Mouse (Mus musculus) kidney, postnatal 0 days (tissue): ENCODE results near the gene Efhd2. TPM values are rescaled to one million over a fixed set of nuclear protein-coding genes. Genes with fewer than 3 reads are reported as not detected.
A peak's percentile ranks its signal among the peaks of the same experiment; 100 is the strongest.

ENCODE experiments used
- ATAC-seq: fragments of 200-750 bp; cut with Nextera tagmentation; replicated peaks from 2 replicates; pipeline ENCODE4 v1.8.0; 2017; ENCODE audit warnings: low read depth, moderate number of reproducible peaks, moderate TSS enrichment, moderate library complexity; ENCODE audit not compliant: low FRiP score
- DNase-seq: peaks from one replicate; pipeline ENCODE4 v3.0.0-alpha.2; 2016; ENCODE audit warnings: low spot score
- H3K27ac ChIP-seq: fragments of 300-500 bp; sonication (generic); 2 replicates; pipeline ENCODE4 v1.5.1; 2014; ENCODE audit warnings: mild to moderate bottlenecking
- H3K27me3 ChIP-seq: fragments of 300-500 bp; sonication (generic); 2 replicates; pipeline ENCODE4 v1.6.1; 2014; ENCODE audit warnings: low read length, mixed read lengths; ENCODE audit not compliant: insufficient read depth
- H3K36me3 ChIP-seq: fragments of 300-500 bp; sonication (generic); 2 replicates; pipeline ENCODE4 v1.6.1; 2014; ENCODE audit warnings: low read length, mixed read lengths; ENCODE audit not compliant: insufficient read depth
- H3K4me1 ChIP-seq: fragments of 300-500 bp; sonication (generic); replicated peaks from 2 replicates; pipeline ENCODE4 v1.6.1; 2014; ENCODE audit warnings: antibody characterized with exemption, low read length, mixed read lengths; ENCODE audit not compliant: insufficient read depth
- H3K4me2 ChIP-seq: fragments of 300-500 bp; sonication (generic); 2 replicates; pipeline ENCODE4 v1.6.1; 2014; ENCODE audit warnings: mild to moderate bottlenecking, low read length, moderate library complexity, mixed read lengths
- H3K4me3 ChIP-seq: fragments of 300-500 bp; sonication (generic); replicated peaks from 2 replicates; pipeline ENCODE4 v1.5.1; 2014; ENCODE audit warnings: low read depth, low read length
- H3K9ac ChIP-seq: fragments of 300-500 bp; sonication (generic); 2 replicates; pipeline ENCODE4 v1.6.1; 2014; ENCODE audit warnings: low read depth, low read length
- H3K9me3 ChIP-seq: fragments of 300-500 bp; sonication (generic); replicated peaks from 2 replicates; pipeline ENCODE4 v1.6.1; 2016; ENCODE audit warnings: low read length, inconsistent platforms, mixed read lengths
- CTCF ChIP-seq: IDR thresholded peaks from 2 replicates; pipeline ENCODE4 v1.5.1; 2016; ENCODE audit warnings: antibody characterized with exemption, low read depth, mild to moderate bottlenecking, moderate library complexity
- WGBS: fragments of 180-500 bp; shearing (Covaris S2); extraction: QIAGEN DNeasy Blood & Tissue Kit; methylation state at CpG from one replicate; pipeline ENCODE4 v1.1.7; 2014; 5-methylcytosine and 5-hydroxymethylcytosine counted together
- polyA plus RNA-seq: library from polyadenylated mRNA; unstranded; fragments of >200 nt; fragmentation: Nextera tagmentation; extraction: Ambion mirVana; gene quantifications from 2 replicates; pipeline ENCODE4 v1.2.1, GENCODE M21; 2015

Efhd2 gene
- polyA plus RNA-seq, 1 experiment from 2014 or later, result 51.3 TPM

DNA sequence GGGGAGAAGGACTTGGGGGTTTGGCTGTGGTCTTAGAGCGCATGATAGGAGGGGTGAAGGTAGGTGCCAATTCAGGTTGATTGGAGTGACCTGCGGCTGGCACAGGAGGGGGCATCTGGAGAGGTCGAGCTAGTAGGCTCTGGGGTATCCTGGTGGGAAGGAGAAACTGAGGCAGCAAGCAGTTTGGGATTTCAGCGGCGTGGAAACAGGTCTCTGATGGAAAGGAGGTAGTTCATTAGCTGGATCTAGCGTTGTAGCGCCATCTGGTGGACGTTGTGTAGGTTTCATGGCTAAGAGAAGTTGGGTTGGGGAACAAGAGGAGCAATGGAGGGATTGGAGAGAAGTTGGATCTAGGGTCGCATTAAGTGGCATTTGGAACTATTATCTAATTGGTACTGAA lies 21.3 kb downstream of the Efhd2 start:
- peak; percentile 71 for TF ChIP-seq CTCF
- DNase-seq, result peak; percentile 66
- H3K27me3 ChIP-seq, result no peaks in the 10 kb centered on the region
- ATAC-seq, result no peak
- H3K9ac ChIP-seq, result no peak overlapping the region
- H3K27ac ChIP-seq, result no peak overlapping the region
- no peak overlapping the region for H3K4me3 ChIP-seq
- no peak overlapping the region for H3K4me2 ChIP-seq
- 0 out of 2 replicates have a peak, but pooled peaks cover 2% of the 10 kb centered on the region for H3K36me3 ChIP-seq
- no peaks in the 10 kb centered on the region for H3K9me3 ChIP-seq
- 79% methylated on average over 9 of the region's 9 CpGs for WGBS
- H3K4me1 ChIP-seq, result no peaks in the 10 kb centered on the region

DNA sequence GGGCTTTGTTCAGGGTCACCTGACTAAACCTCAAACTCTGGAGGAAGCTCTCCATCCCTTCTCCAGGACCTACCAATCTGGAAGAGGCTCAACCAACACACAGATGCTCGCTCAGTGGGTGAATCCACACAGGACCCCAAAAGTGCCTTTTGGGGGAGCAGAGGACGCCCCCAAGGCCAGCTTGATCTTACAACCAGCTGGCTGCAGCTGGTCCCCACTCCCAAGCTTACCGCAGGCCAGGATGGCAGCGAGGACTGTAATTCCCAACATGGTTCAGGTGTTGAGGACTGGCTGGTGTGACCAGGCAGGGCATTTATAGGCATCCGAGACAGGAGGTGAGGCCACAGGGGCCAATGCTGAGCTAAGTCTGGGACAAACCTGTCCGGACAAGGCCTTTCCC lies 28.7 kb downstream of the Efhd2 start, which contains the start of gene Ctrc:
Ctrc (minus strand) TSS at position 361 of the 400 bp plus-strand sequence.
- no peaks in the 10 kb centered on the region for H3K27me3 ChIP-seq
- no peak for TF ChIP-seq CTCF
- no peak within 1 kb of the TSS for H3K27ac ChIP-seq
- no peaks in the 10 kb centered on the region for H3K4me1 ChIP-seq
- no peak within 1 kb of the TSS for H3K4me2 ChIP-seq
- ATAC-seq, result no peak
- H3K36me3 ChIP-seq, result no peaks in the 10 kb centered on the region
- H3K9me3 ChIP-seq, result no peaks in the 10 kb centered on the region
- H3K9ac ChIP-seq, result no peak within 1 kb of the TSS
- H3K4me3 ChIP-seq, result no peak within 1 kb of the TSS
- WGBS, result 84% methylated on average over 6 of the region's 6 CpGs
- no peak for DNase-seq

DNA sequence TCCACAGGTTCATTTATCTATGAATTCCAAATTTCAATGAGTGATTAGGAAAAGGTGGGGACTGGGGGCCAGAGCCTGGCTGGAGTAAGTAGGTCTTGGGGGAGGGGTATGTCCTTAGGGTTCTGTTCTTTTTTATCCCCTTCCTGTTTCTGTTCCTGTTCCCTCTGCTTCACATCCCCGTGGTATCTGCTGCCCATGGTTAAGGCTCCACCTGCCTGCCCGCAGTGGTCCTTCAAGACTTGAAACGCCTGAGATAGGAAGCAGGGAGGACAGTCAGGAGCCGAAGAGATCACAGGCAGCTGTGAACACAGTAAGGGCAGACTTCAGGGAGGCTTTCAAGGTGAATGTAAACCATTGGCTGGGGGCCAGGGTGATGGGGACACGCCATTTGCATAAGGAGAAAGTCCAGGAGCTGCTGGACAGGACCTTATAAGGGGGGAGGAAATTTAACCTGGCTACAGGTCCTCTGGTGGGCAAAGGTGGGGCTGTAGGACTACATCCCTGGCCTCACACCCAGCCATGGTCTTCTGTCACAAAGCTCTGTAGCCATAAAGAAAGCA lies 40.1 kb downstream of the Efhd2 start:
- Histone ChIP-seq H3K27me3 (no peaks in the 10 kb centered on the region), H3K4me3 (no peak overlapping the region), H3K4me2 (no peak overlapping the region), H3K4me1 (no peaks in the 10 kb centered on the region), H3K27ac (no peak overlapping the region), H3K36me3 (no peaks in the 10 kb centered on the region), H3K9ac (no peak overlapping the region), H3K9me3 (no peaks in the 10 kb centered on the region)
- no peak for TF ChIP-seq CTCF
- WGBS, result 66% methylated on average over 5 of the region's 5 CpGs
- ATAC-seq (no peak), DNase-seq (no peak)

DNA sequence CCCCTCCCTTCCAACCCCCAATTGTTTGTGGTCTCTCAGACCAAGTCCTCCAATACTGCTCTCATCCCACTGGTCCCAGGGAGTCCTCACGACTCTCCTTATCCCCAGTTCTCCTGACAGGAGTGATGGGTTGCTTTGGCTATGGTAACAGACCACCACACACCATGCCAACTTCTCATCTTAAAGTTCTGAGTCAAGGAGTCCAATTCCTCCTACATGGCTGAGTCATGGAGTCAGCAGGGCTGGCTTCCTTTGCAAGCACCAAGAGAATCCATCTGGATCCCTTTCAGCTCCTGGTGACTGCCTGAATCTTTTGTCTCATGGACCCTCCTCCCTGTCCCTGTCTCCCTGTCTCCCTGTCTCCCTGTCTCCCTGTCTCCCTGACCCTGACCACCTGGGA lies 40.8 kb downstream of the Efhd2 start:
- WGBS, result 43% methylated on average over 1 of the region's 1 CpGs
- DNase-seq (no peak), ATAC-seq (no peak)
- H3K27ac ChIP-seq, result no peak overlapping the region
- no peaks in the 10 kb centered on the region for H3K27me3 ChIP-seq
- no peak overlapping the region for H3K4me3 ChIP-seq
- no peak overlapping the region for H3K9ac ChIP-seq
- H3K4me1 ChIP-seq, result no peaks in the 10 kb centered on the region
- no peak overlapping the region for H3K4me2 ChIP-seq
- no peaks in the 10 kb centered on the region for H3K9me3 ChIP-seq
- TF ChIP-seq CTCF, result no peak
- no peaks in the 10 kb centered on the region for H3K36me3 ChIP-seq

DNA sequence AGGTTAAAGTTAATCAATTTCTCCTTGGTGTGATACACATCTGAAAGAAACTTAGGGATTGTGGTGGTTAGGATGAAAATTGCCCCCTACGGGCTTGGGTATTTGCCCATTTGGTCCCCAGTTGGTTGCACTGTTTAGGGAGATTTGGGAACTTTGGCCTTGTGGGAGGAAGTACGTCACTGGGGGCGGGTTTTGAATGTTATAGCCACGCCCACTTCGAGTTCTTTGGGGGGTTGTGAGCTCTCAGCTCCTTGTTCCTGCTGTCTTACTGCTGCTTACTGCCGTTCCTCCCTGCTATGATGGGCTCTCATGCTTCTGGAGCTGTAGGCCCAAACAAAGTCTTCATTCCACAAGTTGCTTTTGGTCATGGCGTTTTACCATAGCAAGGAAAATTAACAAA lies 43.4 kb downstream of the Efhd2 start:
- Histone ChIP-seq H3K4me3 (no peak overlapping the region), H3K27ac (no peak overlapping the region), H3K4me1 (no peaks in the 10 kb centered on the region), H3K36me3 (no peaks in the 10 kb centered on the region), H3K27me3 (no peaks in the 10 kb centered on the region), H3K4me2 (no peak overlapping the region), H3K9ac (no peak overlapping the region), H3K9me3 (no peaks in the 10 kb centered on the region)
- no peak for TF ChIP-seq CTCF
- no peak for DNase-seq
- no peak for ATAC-seq
- WGBS, result 73% methylated on average over 7 of the region's 7 CpGs

DNA sequence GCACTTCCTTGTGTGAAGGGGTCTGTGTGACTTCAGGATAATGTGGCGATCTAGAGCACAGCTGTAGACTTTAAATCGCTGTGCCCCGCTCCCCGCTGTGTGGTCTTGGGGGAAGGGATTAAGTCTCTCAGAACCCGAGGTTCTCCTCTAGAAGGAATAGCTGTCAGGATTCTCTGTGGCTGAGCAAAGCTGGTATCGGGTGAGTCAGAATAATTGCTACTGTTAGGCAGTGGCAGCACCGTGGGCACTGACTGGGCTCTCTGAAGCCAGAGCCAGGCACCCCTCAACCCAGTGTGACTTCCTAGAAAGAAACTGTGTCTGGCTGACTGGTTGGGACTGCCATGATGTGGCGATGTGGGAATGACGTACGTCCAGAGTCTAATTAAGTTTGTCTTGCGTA lies 44.3 kb downstream of the Efhd2 start:
- Histone ChIP-seq H3K4me2 (no peak overlapping the region), H3K4me1 (no peaks in the 10 kb centered on the region), H3K4me3 (no peak overlapping the region), H3K27ac (no peak overlapping the region), H3K9me3 (no peaks in the 10 kb centered on the region), H3K9ac (no peak overlapping the region), H3K27me3 (no peaks in the 10 kb centered on the region), H3K36me3 (no peaks in the 10 kb centered on the region)
- WGBS, result 60% methylated on average over 11 of the region's 11 CpGs
- ATAC-seq (no peak), DNase-seq (no peak)
- TF ChIP-seq CTCF, result no peak

DNA sequence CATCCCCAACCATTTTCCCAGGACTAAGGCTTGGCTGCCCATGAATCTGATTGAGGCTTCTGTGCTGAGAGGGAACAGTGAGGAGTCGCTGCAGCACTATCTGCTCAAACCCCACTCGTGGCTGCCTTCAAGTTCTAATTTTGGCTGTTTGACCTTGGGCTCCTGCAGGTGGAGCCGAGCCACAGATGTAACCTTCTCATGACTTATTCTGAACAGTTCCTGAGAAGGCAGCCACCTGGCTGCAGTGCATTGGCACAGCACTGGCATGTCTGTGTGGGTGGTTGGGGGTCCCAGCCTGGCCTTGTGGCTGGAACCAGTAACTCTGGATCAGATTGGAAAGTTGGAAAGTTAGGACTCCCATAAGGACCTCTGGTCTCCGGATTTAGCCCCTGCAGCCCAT lies 46.5 kb downstream of the Efhd2 start:
- no peak for ATAC-seq
- Histone ChIP-seq H3K27ac (no peak overlapping the region), H3K27me3 (no peaks in the 10 kb centered on the region), H3K9me3 (no peaks in the 10 kb centered on the region), H3K36me3 (no peaks in the 10 kb centered on the region), H3K4me2 (no peak overlapping the region), H3K9ac (no peak overlapping the region), H3K4me3 (no peak overlapping the region), H3K4me1 (no peaks in the 10 kb centered on the region)
- no peak for DNase-seq
- no peak for TF ChIP-seq CTCF
- 63% methylated on average over 4 of the region's 4 CpGs for WGBS
